Mouse (Mus musculus): ENCODE data around the gene D8Ertd738e.

The D8Ertd738e gene

GRCm38 (mm10) chr8:84201545-84202245 is 47.8 kb downstream of the D8Ertd738e start:
- DNase-seq, result peak; percentile 58

DNA sequence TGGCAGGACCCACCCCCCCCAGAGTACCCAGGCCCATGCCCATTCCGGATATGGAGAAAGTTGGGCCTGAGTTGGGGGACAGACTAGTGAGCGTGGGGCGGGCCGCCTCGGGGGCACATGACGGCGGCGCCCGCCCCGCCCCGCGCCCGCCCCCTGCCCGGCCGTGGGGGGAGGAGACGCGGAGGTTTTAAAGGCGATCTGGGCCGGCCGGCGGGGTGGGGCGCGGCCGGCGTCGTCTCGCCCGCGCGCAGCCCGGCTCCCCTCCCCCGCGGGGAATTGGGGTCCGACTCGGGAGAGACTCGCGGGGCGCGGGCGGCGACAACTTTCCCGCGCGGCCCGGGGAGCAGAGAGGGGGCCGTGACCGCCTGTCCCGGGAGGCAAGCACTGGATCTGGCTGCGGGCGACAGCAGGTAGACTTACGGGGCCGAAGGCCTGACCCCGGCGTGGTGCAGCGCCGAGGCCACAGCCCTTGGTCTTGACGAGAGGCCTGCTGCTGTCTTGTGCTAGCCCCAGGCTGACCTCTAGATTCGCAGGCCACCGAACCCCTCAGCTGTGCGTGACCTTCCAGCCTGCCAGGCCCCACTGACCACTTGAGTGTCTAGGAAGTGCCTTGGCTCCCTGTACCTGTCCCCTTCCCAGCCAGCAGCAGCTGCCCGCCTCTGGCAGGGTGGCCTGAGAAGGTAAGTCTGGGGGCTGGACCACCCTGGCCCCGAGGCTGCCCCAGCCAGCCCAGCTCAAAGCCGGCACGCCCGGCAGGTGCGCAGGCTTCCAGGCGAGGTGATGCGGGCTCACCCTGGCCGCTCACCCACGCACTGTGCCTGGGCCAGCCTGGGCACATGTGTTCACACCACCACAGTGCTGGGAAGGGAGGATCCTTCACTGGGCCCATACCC is 48.6 kb downstream of the D8Ertd738e start:
- peak; percentile 62 for DNase-seq

GRCm38 (mm10) chr8:84200126-84200555 is 49.4 kb downstream of the D8Ertd738e start:
- DNase-seq, result no peak

- DNase-seq, result no peak
Measured at GRCm38 (mm10) chr8:84199348-84200125, 50.0 kb downstream of the D8Ertd738e start.

GRCm38 (mm10) chr8:84198871-84199270 is 50.6 kb downstream of the D8Ertd738e start:
- DNase-seq, result no peak

GRCm38 (mm10) chr8:84197922-84198774 is 51.4 kb downstream of the D8Ertd738e start:
- DNase-seq, result peak; percentile 84

- DNase-seq, result peak; percentile 75
Measured at GRCm38 (mm10) chr8:84197141-84197921, 52.2 kb downstream of the D8Ertd738e start.

Measured in right cerebral cortex, postnatal 25 days (tissue).